Mouse (Mus musculus): Measurements from ENCODE around the gene Iqcn.

DNA sequence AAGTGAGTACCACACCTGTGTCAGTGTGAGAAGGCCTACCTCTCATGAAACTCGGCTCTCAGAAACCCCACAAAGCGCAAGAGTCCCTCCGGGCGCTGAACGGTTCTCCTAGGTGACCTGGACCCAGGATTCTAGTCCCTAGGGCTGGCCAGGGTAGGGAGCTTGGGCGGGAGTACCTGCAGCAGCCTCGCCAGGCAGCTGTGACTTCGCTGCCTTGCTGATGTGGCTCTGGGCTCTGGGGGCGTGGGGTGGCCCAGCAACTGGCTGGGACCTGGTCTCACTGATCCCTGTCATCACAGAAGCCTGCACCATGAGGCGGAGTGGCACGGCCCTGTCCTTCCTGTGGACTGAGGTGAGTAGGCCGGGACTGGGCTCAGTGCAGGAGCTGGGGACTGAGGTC is 21.0 kb downstream of the Iqcn start:
- TF ChIP-seq EP300 (IDR thresholded peaks at IDR 0.05; ENCODE audit: insufficient read depth, low read depth, low read length) (no peak), POLR2A (IDR thresholded peaks at IDR 0.05; ENCODE audit: insufficient read depth, low read depth, low read length) (no peak)
